Mouse (Mus musculus) CD8-positive naive resting alpha-beta T cell, adult 2 months (primary cell): ENCODE measurements around the gene Grb14.

Experiments
- DNase-seq, 2 experiments: peaks; one replicate each; pipeline ENCODE4 v3.0.0; 2022; ENCODE audit warnings: low read depth in 2 of 2, low spot score in 2 of 2

Gene Grb14

GRCm38 (mm10) chr2:64975546-64975945 lies 49.2 kb downstream of the Grb14 start:
- no peak for DNase-seq

- no peak for DNase-seq
Observed at GRCm38 (mm10) chr2:64974549-64974948, 50.2 kb downstream of the Grb14 start.

GRCm38 (mm10) chr2:64973819-64974441 lies 50.9 kb downstream of the Grb14 start:
- DNase-seq = no peak

- DNase-seq = no peak
Observed at GRCm38 (mm10) chr2:64973125-64973524, 51.7 kb downstream of the Grb14 start.

- no peak for DNase-seq
Observed at GRCm38 (mm10) chr2:64971828-64972227, 53.0 kb downstream of the Grb14 start.

- no peak for DNase-seq
Observed at GRCm38 (mm10) chr2:64970992-64971391, 53.8 kb downstream of the Grb14 start.

- DNase-seq = no peak
Observed at GRCm38 (mm10) chr2:64966893-64967444, 57.8 kb downstream of the Grb14 start.

- no peak for DNase-seq
Observed at GRCm38 (mm10) chr2:64966323-64966722, 58.5 kb downstream of the Grb14 start.

GRCm38 (mm10) chr2:64965227-64965864 lies 59.4 kb downstream of the Grb14 start:
- no peak for DNase-seq

GRCm38 (mm10) chr2:64962196-64962595 lies 62.6 kb downstream of the Grb14 start:
- no peak for DNase-seq

GRCm38 (mm10) chr2:64961381-64961780 lies 63.4 kb downstream of the Grb14 start:
- no peak for DNase-seq

- no peak for DNase-seq
Observed at GRCm38 (mm10) chr2:64959657-64960056, 65.1 kb downstream of the Grb14 start.

GRCm38 (mm10) chr2:64955441-64955840 lies 69.3 kb downstream of the Grb14 start:
- no peak for DNase-seq

GRCm38 (mm10) chr2:64949210-64949609 lies 75.6 kb downstream of the Grb14 start:
- DNase-seq = no peak

- DNase-seq = no peak
Observed at GRCm38 (mm10) chr2:64948418-64949169, 76.2 kb downstream of the Grb14 start.

GRCm38 (mm10) chr2:64947484-64947883 lies 77.3 kb downstream of the Grb14 start:
- DNase-seq = no peak

- DNase-seq = no peak
Observed at GRCm38 (mm10) chr2:64920879-64921278, 103.9 kb downstream of the Grb14 start.

- no peak for DNase-seq
Observed at GRCm38 (mm10) chr2:64915448-64915847, 109.3 kb downstream of the Grb14 start.

GRCm38 (mm10) chr2:64904877-64905276 lies 119.9 kb downstream of the Grb14 start:
- DNase-seq = no peak

GRCm38 (mm10) chr2:64897844-64898243 lies 126.9 kb downstream of the Grb14 start:
- no peak for DNase-seq

- DNase-seq = no peak
Observed at GRCm38 (mm10) chr2:64893233-64893632, 131.6 kb downstream of the Grb14 start.
